Mouse (Mus musculus) frontal cortex, adult 2 months (tissue): ENCODE results near the gene Fam135a. TPM values are rescaled to one million over a fixed set of nuclear protein-coding genes. Genes with fewer than 3 reads are reported as not detected.
"Not testable (repeated sequence)": the region's sequence is repeated elsewhere in the genome, so short reads cannot be mapped to it uniquely, and the experiment has no call there.

Experiments used
- DNase-seq, 2 experiments: peaks; one replicate each; pipeline ENCODE4 v3.0.0; 2022; ENCODE audit warnings: low spot score in 1 of 2; ENCODE audit errors: extremely low spot score in 1 of 2
- polyA plus RNA-seq: library from polyadenylated mRNA; depleted of rRNA; stranded (reverse); fragments of >200 nt; gene quantifications from 2 replicates; pipeline ENCODE4 v1.2.3, GENCODE M21; 2012

The Fam135a gene
- polyA plus RNA-seq, 1 experiment: 42.8 TPM

- no peak for DNase-seq
Observed at GRCm38 (mm10) chr1:24073386-24074248, 26.5 kb downstream of the Fam135a start.

DNA sequence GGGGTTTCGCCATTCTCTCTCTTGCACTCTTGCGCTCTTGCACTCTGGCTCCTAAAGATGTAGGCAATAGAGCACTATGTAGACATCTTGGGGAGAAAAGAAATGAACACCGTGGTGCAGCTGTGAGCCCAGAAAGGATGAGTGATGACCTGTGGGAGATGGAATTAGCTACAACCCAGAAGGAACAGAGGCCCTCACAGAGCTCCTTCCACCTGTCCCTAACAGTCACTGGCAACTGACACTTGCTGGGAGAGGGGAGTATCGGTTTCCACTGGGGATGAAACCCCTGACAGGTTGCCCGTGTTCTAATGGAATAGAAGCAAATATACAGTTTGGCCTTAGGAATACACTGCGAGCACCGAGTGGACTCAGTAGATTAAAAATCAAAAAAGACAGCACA, 31.3 kb downstream of the Fam135a start:
- DNase-seq: no peak

GRCm38 (mm10) chr1:24066706-24067105, 33.4 kb downstream of the Fam135a start:
- DNase-seq: no peak

GRCm38 (mm10) chr1:24055706-24056105, 44.4 kb downstream of the Fam135a start:
- DNase-seq: no peak

DNA sequence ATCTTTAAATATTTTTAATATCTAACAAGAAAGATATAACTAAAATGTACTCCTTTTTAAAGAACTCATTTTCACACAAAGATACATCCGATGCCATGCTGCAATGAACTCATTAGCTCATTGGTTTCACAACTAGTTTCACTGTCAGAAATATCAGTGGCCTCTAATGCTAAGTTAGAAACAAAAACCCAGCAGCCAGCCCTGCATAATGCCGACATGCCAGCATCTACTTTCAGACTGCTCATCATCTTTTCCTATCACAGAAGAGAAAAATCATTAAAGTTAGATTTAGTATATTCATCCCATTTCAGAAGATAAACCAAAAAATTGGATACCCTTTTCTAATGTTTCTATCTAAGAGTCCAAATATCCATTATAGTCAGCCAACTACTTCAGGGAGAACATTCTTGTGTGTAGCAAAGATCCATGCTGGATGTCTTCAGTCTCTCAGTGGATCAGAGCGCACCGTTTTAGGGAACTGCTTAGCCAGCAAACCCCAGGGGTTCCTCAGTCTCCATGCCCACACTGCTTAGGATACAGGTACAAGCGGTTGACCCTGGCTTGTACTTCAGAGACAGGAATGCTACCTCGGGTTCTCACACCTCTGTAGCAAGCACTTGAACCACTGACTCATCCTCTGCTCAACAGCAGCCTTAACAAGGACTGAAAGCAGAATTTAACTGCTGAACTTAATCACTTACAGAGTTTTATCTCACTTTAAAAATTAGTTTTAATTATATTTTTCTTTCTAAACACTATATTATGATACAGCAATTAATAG, 53.2 kb downstream of the Fam135a start:
- no peak for DNase-seq

DNA sequence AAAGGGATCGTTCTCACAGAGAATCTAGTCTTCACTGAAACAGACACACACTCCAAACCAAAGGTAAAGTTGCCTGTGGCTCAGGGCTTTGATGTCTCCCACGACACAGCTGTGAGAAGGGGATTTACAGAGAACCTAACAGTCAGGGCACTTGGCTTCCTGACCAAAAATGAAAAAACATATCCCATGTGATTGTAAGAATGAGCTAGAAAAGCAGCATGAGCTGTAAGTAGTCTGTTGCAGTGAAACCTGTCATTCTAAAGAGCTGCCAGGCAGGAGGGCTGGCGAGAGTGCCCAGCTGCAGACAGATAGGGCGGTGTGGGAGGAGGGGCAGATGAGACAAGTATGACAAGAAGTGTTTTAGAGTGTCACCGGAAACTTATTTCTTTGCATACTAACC, 54.5 kb downstream of the Fam135a start:
- no peak for DNase-seq

DNA sequence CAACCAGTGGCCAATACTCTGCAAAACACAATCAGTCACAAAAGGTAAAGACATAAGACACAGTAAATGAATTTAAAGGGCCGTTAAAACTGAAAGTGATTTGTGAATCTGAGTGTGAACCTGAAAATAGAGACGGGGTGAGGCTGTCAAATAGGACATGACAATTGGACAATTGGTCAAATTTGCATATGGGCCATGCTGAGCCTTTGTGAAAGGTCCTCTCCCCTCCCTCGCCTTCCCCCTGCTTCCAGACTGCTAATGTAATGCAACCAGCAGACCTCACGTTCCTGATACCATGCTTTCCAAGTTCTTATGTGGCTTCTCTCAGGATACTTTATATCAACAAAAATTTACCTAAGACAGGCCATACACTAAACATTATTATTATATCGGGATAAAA, 57.1 kb downstream of the Fam135a start:
- DNase-seq: no peak

DNA sequence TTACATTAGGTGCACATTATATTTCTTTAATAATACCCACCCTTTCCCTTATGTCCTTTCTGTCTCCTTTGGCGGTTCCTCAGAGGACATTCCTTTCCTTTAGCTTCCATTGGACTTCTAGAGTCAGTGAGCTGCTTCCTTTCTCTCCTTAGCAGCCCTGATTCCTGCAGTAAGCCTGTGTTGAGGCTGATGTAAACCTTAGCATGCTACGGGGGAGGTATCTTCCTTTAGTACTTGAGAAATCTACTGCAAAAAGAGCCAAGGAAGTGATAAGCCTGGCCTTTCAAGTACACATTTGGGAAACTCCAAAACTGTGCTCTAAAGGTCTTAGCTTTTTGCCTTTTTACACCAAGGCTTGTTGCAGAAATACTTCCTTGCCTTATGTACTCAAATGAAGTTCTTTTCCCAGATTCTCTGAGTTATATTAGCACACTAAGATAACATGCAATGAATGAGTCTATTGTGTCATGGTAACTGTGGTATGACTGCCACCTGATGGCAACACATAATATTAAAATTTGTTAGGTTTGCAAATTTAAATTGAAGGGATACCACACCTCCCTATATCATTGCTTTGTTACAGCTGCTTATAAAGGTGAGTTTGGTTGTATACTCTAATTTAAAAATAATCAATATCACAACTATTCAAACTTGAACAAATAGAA, 66.2 kb downstream of the Fam135a start:
- DNase-seq: peak in 1 of 2 experiments; percentile 53

GRCm38 (mm10) chr1:24010821-24011220, 89.3 kb downstream of the Fam135a start:
- no peak for DNase-seq

DNA sequence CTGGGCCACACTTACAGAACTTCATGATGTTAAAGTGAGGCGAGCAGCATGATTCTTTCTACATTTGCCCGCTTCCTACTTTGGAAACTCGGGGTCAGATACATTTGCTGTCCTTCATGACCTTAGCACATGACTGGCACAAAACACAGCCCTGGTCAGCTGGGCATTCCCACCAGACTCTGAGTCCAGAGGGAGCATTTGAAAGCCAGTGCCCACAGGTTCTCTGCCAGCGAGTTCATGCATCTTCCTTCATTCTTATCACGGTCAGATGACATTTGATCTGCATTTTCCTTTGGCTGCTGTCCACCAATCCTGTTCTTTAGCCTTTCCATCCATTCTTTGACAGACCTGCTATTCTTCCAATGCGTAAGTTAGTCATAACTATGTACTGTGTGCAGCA, 90.1 kb downstream of the Fam135a start:
- no peak for DNase-seq

GRCm38 (mm10) chr1:24007621-24008020, 92.5 kb downstream of the Fam135a start:
- DNase-seq: no peak

DNA sequence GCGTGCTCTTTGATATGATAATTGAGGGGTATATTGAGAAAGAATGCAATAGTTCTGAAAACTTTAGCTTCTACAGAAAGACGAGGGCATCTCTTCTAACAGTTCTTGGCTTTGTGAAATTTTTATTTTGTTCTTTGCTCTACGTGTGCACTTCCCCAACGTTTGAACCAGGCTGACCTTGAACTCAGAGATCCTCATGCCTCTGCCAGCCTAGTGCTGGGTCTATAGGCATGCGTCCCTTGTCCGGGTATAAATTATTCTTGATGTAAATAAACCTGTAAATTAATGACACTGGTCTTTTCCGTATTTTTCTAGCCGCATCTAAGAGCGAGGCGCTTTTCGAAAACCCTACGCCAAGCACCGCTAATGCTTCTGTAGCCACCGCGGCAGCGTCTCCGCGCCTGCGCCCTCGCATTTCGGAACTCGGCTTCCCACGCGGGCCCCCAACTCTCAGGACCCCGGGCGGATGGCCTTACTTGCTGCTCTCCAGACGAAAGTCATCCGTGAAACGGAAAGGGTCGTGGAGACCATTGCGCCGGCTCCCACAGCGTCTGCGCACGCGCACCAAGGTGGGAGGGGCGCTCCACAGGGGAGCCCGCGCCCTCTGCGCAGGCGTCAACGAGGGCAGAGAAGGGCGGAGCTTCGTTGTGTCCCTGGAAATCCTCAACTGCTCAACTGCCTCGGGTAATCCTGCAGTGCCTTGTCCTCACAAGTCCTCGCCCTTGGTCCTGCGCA, 94.9 kb downstream of the Fam135a start, which contains the start of gene Sdhaf4:
Gene Sdhaf4 (minus strand): TSS at position 587 of the 735 bp plus-strand sequence.
- DNase-seq: peak; percentile 83 to 91

DNA sequence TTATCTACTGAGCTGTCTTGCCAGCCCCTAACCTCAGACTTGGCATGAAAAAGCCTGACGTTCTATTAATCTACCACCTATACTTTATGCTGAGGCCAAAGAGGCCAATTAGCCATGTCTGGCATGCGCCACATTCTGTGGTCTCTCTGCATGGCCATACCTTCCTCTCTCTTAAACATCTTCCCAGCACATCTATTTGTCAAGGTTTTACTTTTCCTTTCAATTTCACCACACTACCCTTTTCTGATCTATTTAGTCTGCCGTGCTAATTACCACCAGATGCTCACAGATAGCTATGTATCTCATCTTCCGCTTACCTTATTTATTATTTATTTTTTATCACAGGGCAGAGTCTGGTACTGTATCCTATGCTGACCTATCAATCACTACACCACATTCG, 100.8 kb downstream of the Fam135a start:
- DNase-seq: no peak

DNA sequence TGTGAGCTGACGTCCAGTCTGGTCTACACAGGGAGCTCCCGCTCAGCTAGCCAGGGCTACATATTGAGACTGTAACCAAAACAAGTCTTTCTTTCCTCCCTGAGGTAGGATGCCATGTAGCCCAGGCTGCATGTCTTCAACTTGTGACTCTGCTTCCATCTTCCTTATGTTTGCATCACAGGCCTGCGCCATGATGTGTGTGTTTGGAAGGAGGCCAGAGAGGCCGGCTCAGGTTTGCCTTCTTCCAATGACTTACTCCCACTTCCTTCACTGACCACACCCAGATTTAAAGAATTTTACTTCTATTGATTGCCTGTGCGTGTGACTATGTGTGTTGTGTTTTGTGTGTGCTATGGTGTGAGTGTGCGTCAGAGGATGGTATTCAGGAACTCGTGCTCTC, 101.3 kb downstream of the Fam135a start:
- no peak for DNase-seq

DNA sequence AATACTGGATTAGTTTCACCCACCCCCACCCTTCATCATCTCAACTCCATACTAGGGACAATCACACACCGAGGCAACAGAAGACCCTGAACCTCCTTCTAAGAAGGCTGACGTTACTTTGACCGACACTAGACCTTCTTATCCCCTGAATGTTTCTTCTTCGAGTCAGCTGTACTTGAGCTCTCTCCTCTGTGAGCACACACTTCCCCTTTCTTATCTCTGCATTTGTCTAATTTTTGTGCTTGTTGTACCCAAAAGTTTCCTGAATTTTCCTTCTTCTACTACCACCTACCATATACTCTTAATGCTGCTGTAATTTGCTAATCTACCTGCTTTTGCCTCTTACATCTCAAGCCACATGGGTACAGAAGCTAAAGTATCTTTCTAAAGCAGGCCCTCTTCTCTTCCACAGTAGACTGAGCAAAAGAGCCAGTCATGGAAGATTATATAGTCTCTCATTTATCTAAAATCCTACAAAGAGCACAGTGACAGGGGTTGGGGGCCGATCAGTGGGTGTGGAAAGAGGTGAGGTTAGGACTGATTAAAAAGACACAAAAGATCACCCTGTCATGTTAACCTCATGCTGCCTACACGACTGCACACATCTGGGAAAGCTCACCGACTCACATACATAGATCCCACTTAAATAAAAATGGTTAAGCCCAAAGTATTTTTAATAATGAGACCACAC, 101.9 kb downstream of the Fam135a start:
- DNase-seq: no peak

GRCm38 (mm10) chr1:23997493-23997892, 102.6 kb downstream of the Fam135a start:
- no peak for DNase-seq

- DNase-seq: no peak
Observed at GRCm38 (mm10) chr1:23995420-23995819, 104.7 kb downstream of the Fam135a start.

DNA sequence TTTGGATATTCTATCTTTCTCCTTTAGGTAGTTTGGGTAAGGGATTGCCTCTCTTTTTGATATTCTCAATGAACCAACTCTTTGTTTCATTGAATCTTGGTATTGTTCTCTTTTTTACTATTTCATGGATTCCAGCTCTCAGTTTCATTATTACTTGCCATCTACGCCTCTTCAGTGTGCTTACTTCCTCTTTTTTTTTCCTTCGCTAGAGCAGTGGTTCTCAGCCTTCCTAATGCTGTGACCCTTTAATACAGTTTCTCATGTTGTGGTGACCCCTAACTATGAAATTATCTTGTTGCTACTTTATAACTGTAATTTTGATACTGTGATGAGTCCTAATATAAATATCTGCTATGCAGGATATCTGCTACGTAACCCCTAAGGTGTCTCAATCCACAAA, 117.0 kb downstream of the Fam135a start:
- DNase-seq: no peak

DNA sequence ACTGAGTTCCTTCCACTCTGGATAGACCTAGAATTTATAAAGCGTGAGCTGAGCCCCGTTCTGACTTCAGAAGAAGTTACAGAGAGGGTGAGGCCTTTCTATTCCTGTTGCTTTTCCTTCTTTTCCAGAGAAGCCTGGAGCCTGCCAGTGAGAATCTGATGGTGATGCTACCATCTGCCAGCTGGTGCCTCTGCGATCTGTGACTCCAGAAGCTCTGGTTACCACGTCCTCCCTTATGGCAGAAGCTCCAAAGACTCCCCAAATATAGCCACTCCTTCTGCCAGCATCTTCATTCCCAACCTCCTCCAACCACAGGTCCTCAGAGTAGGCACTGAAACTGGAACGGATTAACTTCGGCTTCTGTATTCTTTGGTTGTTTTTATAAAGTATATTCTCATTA, 121.9 kb downstream of the Fam135a start:
- peak; percentile 73 to 80 for DNase-seq

DNA sequence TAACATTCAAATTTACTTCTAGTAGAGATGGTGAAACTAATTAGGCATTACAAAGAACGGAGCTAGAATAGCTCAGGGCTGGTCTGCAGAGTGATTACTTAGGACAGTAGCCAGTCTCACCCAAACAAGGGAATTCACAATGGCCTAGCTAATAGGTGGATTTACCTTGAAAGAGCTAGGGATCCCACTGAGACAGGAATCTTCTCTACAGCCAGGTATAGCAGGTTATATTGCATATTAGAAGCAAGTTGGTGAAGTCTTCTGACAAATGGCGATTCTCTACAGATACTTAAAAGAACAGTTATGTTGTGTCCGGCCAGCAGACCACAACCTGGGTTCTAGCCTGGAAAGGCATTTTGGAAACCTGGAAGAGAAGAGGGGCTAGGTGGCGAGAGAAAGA, 129.0 kb downstream of the Fam135a start:
- not testable (repeated sequence) for DNase-seq
